Mouse (Mus musculus): ENCODE data around the gene Slc51b. TPM values are rescaled to one million over a fixed set of nuclear protein-coding genes. Genes with fewer than 3 reads are reported as not detected.

Gene Slc51b
- polyA plus RNA-seq, 1 experiment from 2014 or later, result not detected

DNA sequence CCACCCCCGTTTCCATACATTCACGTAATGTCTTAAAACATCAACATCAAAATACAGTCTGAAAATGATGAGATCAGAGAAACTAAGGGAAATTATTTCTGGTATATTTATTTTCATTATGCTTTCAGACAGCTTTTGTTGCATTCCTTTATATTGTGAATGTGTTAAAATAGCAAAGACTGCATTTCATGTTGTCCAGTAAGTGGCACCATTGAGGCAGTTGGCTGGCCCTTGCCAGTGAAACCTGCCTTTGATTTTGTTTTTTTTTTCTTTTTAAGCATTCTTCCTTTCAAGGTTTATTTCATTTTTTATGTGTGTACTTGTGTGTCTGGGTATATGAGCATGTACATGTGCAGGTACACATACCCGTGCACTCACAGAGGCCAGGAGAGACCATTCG lies 21.9 kb upstream of the Slc51b start:
- H3K4me1 ChIP-seq (replicated peaks; ENCODE audit: control insufficient read depth, insufficient read depth, low read length), result no peaks in the 10 kb centered on the region
- no peaks in the 10 kb centered on the region for H3K27me3 ChIP-seq (ENCODE audit: control insufficient read depth, insufficient read depth, low read length)
- H3K36me3 ChIP-seq (replicated peaks; ENCODE audit: control insufficient read depth, insufficient read depth), result peaks cover 86% of the 10 kb centered on the region
- H3K9me3 ChIP-seq (ENCODE audit: control insufficient read depth, low read length), result no peaks in the 10 kb centered on the region
- no peak overlapping the region for H3K9ac ChIP-seq
- no peak overlapping the region for H3K4me2 ChIP-seq (replicated peaks)
- WGBS, result 90% methylated on average over 4 of the region's 4 CpGs
- H3K27ac ChIP-seq, result no peak overlapping the region
- H3K4me3 ChIP-seq (replicated peaks; ENCODE audit: low read length), result no peak overlapping the region
- no peak for DNase-seq (ENCODE audit: low spot score)
- no peak for ATAC-seq (ENCODE audit: low FRiP score)

- Histone ChIP-seq H3K4me3 (replicated peaks; ENCODE audit: low read length) (peak within 1 kb of the TSS; percentile 91), H3K4me2 (replicated peaks) (peak within 1 kb of the TSS; percentile 52), H3K27ac (peak within 1 kb of the TSS; percentile 43; the same call in 1 of the 2 replicates), H3K36me3 (replicated peaks; ENCODE audit: control insufficient read depth, insufficient read depth) (peaks cover 17% of the 10 kb centered on the region), H3K9ac (peak within 1 kb of the TSS; percentile 89), H3K9me3 (ENCODE audit: control insufficient read depth, low read length) (no peaks in the 10 kb centered on the region), H3K27me3 (ENCODE audit: control insufficient read depth, insufficient read depth, low read length) (no peaks in the 10 kb centered on the region), H3K4me1 (replicated peaks; ENCODE audit: control insufficient read depth, insufficient read depth, low read length) (peaks cover 6% of the 10 kb centered on the region)
- peak; percentile 95 for DNase-seq (ENCODE audit: low spot score)
- under 1% methylated on average over 54 of the region's 54 CpGs for WGBS
- peak; percentile 91 for ATAC-seq (ENCODE audit: low FRiP score)
These were observed 13.0 kb upstream of the Slc51b start, which contains the start of gene Mtfmt for GRCm38 (mm10) chr9:65435671-65436301. Mtfmt (plus strand) TSS chr9:65435782.

DNA sequence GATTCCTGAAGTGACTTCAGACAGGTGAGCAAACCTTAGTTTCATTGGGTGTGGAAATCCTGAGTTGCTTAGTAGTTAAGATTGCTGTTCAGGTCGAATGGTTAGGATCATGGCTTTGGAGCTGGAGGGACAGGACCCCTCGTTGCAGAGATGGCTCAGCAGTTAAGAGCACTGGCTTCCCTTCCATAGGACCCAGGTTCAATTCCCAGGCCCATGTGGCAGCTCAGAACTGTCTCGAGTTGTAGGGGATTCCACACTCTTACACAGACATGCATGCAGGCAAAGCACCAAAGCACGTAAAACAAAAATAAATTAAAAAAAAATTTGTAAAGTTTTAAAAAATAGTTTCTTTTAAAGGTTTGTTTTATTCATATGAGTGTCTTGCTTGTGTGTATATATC lies 12.5 kb upstream of the Slc51b start:
- no peak for DNase-seq (ENCODE audit: low spot score)

GRCm38 (mm10) chr9:65434140-65434539 lies 11.4 kb upstream of the Slc51b start:
- Histone ChIP-seq H3K27me3 (ENCODE audit: control insufficient read depth, insufficient read depth, low read length) (no peaks in the 10 kb centered on the region), H3K36me3 (replicated peaks; ENCODE audit: control insufficient read depth, insufficient read depth) (peaks cover 3% of the 10 kb centered on the region), H3K9me3 (ENCODE audit: control insufficient read depth, low read length) (no peaks in the 10 kb centered on the region), H3K27ac (no peak overlapping the region), H3K9ac (no peak overlapping the region), H3K4me1 (replicated peaks; ENCODE audit: control insufficient read depth, insufficient read depth, low read length) (peaks cover 6% of the 10 kb centered on the region), H3K4me2 (replicated peaks) (no peak overlapping the region), H3K4me3 (replicated peaks; ENCODE audit: low read length) (no peak overlapping the region)
- ATAC-seq (ENCODE audit: low FRiP score) (no peak), DNase-seq (ENCODE audit: low spot score) (no peak)
- WGBS, result 62% methylated on average over 5 of the region's 5 CpGs

More for the DNA sequence above, 12.5 kb upstream of the Slc51b start:
- peaks cover 6% of the 10 kb centered on the region for H3K4me1 ChIP-seq (replicated peaks; ENCODE audit: control insufficient read depth, insufficient read depth, low read length)
- H3K9ac ChIP-seq, result no peak overlapping the region
- H3K4me2 ChIP-seq (replicated peaks), result 0 out of 2 replicates have a peak overlapping the region, but pooled peaks have one; percentile 52
- 76% methylated on average over 4 of the region's 4 CpGs for WGBS
- ATAC-seq (ENCODE audit: low FRiP score), result 0 out of 2 replicates have a peak, but pooled peaks have one; percentile 12
- peaks cover 11% of the 10 kb centered on the region for H3K36me3 ChIP-seq (replicated peaks; ENCODE audit: control insufficient read depth, insufficient read depth)
- H3K4me3 ChIP-seq (replicated peaks; ENCODE audit: low read length), result peak overlapping the region; percentile 91; the same call in 1 of the 2 replicates
- no peak overlapping the region for H3K27ac ChIP-seq
- no peaks in the 10 kb centered on the region for H3K9me3 ChIP-seq (ENCODE audit: control insufficient read depth, low read length)
- no peaks in the 10 kb centered on the region for H3K27me3 ChIP-seq (ENCODE audit: control insufficient read depth, insufficient read depth, low read length)

DNA sequence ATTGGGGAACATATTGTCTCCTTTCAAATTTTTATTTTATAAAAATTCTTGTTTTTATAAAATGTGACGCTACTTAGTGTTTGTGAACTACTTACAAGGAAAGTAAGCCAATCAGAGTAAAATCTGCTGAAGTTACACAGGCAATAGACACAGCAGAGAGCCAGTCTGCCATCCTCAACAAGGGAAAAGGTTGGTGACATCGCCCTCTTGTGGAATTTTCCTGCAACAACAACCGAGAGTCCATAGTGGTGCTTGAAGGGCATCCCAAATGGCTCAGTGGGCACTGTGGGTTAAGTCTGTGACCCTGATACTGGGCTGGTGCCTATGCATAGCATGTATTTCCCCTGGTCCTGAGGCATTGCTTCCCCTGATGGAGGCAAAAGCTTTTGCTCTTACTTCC lies 9.5 kb upstream of the Slc51b start:
- 2% methylated on average over 3 of the region's 3 CpGs for WGBS
- no peak overlapping the region for H3K27ac ChIP-seq
- DNase-seq (ENCODE audit: low spot score) (peak; percentile 92), ATAC-seq (ENCODE audit: low FRiP score) (no peak)
- no peaks in the 10 kb centered on the region for H3K36me3 ChIP-seq (replicated peaks; ENCODE audit: control insufficient read depth, insufficient read depth)
- H3K9me3 ChIP-seq (ENCODE audit: control insufficient read depth, low read length), result no peaks in the 10 kb centered on the region
- peaks cover 6% of the 10 kb centered on the region for H3K4me1 ChIP-seq (replicated peaks; ENCODE audit: control insufficient read depth, insufficient read depth, low read length)
- H3K4me2 ChIP-seq (replicated peaks), result no peak overlapping the region
- no peak overlapping the region for H3K9ac ChIP-seq
- no peak overlapping the region for H3K4me3 ChIP-seq (replicated peaks; ENCODE audit: low read length)
- no peaks in the 10 kb centered on the region for H3K27me3 ChIP-seq (ENCODE audit: control insufficient read depth, insufficient read depth, low read length)

DNA sequence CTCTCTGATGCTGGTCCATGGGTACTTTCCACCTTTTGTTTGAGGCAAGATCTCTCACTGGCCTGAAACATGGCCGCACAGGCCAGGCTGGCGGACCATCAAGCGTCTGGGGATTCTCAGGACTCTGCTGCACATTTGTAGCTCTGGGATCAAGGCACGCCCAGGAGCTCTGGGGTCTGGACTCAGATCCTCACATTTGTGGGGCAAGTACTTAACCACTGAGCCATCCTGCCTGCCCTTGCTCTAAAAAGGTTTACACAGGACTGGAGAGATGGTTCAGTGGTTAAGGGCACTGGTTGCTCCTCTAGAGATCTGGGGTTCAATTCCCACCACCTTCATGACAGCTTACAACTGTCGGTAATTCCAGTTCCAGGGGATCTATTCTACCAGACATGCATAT lies 8.2 kb upstream of the Slc51b start:
- Histone ChIP-seq H3K27ac (no peak overlapping the region), H3K4me1 (replicated peaks; ENCODE audit: control insufficient read depth, insufficient read depth, low read length) (no peaks in the 10 kb centered on the region), H3K36me3 (replicated peaks; ENCODE audit: control insufficient read depth, insufficient read depth) (no peaks in the 10 kb centered on the region), H3K9me3 (ENCODE audit: control insufficient read depth, low read length) (no peaks in the 10 kb centered on the region), H3K4me2 (replicated peaks) (no peak overlapping the region), H3K27me3 (ENCODE audit: control insufficient read depth, insufficient read depth, low read length) (no peaks in the 10 kb centered on the region), H3K4me3 (replicated peaks; ENCODE audit: low read length) (no peak overlapping the region), H3K9ac (no peak overlapping the region)
- 90% methylated on average over 5 of the region's 5 CpGs for WGBS
- ATAC-seq (ENCODE audit: low FRiP score), result no peak
- no peak for DNase-seq (ENCODE audit: low spot score)

DNA sequence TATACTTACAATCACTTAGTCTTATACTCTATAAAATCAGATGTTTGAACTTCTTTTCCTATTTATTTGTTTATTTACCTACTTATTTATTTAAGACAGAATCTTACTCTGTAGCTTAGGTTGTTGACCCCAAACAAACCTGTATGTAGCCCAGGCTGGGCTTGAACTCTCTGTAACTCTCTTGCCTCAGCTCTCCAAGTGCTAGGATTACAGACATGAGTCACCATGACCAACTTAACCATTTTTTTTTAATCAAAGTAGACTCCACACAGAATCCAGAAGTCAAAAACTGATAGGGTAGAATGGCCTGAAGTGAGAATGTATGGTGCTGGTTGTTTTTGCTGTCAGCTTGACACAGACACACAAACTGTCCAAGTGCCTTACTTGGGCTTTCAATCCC lies 7.6 kb upstream of the Slc51b start:
- no peaks in the 10 kb centered on the region for H3K9me3 ChIP-seq (ENCODE audit: control insufficient read depth, low read length)
- no peak for DNase-seq (ENCODE audit: low spot score)
- H3K27me3 ChIP-seq (ENCODE audit: control insufficient read depth, insufficient read depth, low read length), result no peaks in the 10 kb centered on the region
- no peak for ATAC-seq (ENCODE audit: low FRiP score)
- no peak overlapping the region for H3K4me2 ChIP-seq (replicated peaks)
- H3K4me1 ChIP-seq (replicated peaks; ENCODE audit: control insufficient read depth, insufficient read depth, low read length), result no peaks in the 10 kb centered on the region
- no peaks in the 10 kb centered on the region for H3K36me3 ChIP-seq (replicated peaks; ENCODE audit: control insufficient read depth, insufficient read depth)
- no peak overlapping the region for H3K9ac ChIP-seq
- no peak overlapping the region for H3K27ac ChIP-seq
- H3K4me3 ChIP-seq (replicated peaks; ENCODE audit: low read length), result no peak overlapping the region

GRCm38 (mm10) chr9:65428003-65428402 lies 5.2 kb upstream of the Slc51b start:
- no peak overlapping the region for H3K27ac ChIP-seq
- H3K4me3 ChIP-seq (replicated peaks; ENCODE audit: low read length), result no peak overlapping the region
- H3K9me3 ChIP-seq (ENCODE audit: control insufficient read depth, low read length), result no peaks in the 10 kb centered on the region
- no peaks in the 10 kb centered on the region for H3K4me1 ChIP-seq (replicated peaks; ENCODE audit: control insufficient read depth, insufficient read depth, low read length)
- ATAC-seq (ENCODE audit: low FRiP score) (no peak), DNase-seq (ENCODE audit: low spot score) (no peak)
- H3K4me2 ChIP-seq (replicated peaks), result no peak overlapping the region
- H3K36me3 ChIP-seq (replicated peaks; ENCODE audit: control insufficient read depth, insufficient read depth), result no peaks in the 10 kb centered on the region
- H3K9ac ChIP-seq, result no peak overlapping the region
- WGBS, result 86% methylated on average over 5 of the region's 5 CpGs
- no peaks in the 10 kb centered on the region for H3K27me3 ChIP-seq (ENCODE audit: control insufficient read depth, insufficient read depth, low read length)

DNA sequence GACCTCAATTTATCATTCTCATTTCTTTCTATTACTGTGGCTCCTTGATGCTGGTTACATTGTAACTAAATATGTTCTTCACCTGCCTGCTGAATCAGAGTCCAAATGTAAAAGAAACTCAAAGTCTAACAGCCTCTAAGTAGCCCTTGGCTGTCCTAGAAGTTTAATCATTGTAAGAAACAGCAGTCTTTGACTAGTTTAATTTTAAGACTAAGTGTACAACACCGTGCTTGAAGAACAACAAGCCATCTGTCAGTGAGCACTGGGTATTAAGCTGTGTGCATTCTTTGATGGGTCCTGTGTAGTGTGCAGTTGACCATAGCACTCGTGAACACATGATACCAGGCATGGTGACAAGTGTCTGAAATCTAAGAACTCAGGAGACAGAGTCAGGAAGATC lies 4.8 kb upstream of the Slc51b start:
- Histone ChIP-seq H3K9me3 (ENCODE audit: control insufficient read depth, low read length) (no peaks in the 10 kb centered on the region), H3K4me1 (replicated peaks; ENCODE audit: control insufficient read depth, insufficient read depth, low read length) (no peaks in the 10 kb centered on the region), H3K36me3 (replicated peaks; ENCODE audit: control insufficient read depth, insufficient read depth) (no peaks in the 10 kb centered on the region), H3K27ac (no peak overlapping the region), H3K9ac (no peak overlapping the region), H3K27me3 (ENCODE audit: control insufficient read depth, insufficient read depth, low read length) (no peaks in the 10 kb centered on the region), H3K4me3 (replicated peaks; ENCODE audit: low read length) (no peak overlapping the region), H3K4me2 (replicated peaks) (no peak overlapping the region)
- ATAC-seq (ENCODE audit: low FRiP score), result no peak
- 77% methylated on average over 2 of the region's 2 CpGs for WGBS
- no peak for DNase-seq (ENCODE audit: low spot score)

- ATAC-seq (ENCODE audit: low FRiP score) (no peak), DNase-seq (ENCODE audit: low spot score) (no peak)
- Histone ChIP-seq H3K36me3 (replicated peaks; ENCODE audit: control insufficient read depth, insufficient read depth) (no peaks in the 10 kb centered on the region), H3K4me1 (replicated peaks; ENCODE audit: control insufficient read depth, insufficient read depth, low read length) (no peaks in the 10 kb centered on the region), H3K27me3 (ENCODE audit: control insufficient read depth, insufficient read depth, low read length) (no peaks in the 10 kb centered on the region), H3K9ac (no peak overlapping the region), H3K27ac (no peak overlapping the region), H3K4me3 (replicated peaks; ENCODE audit: low read length) (no peak overlapping the region), H3K9me3 (ENCODE audit: control insufficient read depth, low read length) (no peaks in the 10 kb centered on the region), H3K4me2 (replicated peaks) (no peak overlapping the region)
- 48% methylated on average over 3 of the region's 3 CpGs for WGBS
These were observed 1.6 kb upstream of the Slc51b start for GRCm38 (mm10) chr9:65424393-65424792.

Data from hindbrain, embryonic 14.5 days (tissue).